In genomic region chr1:54993581-54993980, GRCm38 (mm10) we compare ENCODE assay signal across 31 mouse cellular contexts. TPM values are rescaled to one million over a fixed set of nuclear protein-coding genes. Genes with fewer than 3 reads are reported as not detected.
DNase-seq lines count a peak whose midpoint lies in the region; ATAC-seq lines count a peak whose summit lies in the region.
"Had no signal": no experiment of that assay in that cellular context is flagged by ENCODE, and none has a peak within 500 bp of the region (broad histone marks: within the 10 kb centered on the region; RNA-seq: fewer than 3 reads in every experiment).

No protein-coding gene starts in this region.

- no peaks in the 10 kb centered on the region for H3K4me1 ChIP-seq in midbrain, embryonic 14.5 days (ENCODE audit: control insufficient read depth, insufficient read depth, low read length)
- H3K4me1 ChIP-seq: embryonic facial prominence, embryonic 10.5 days; embryonic facial prominence, embryonic 15.5 days; forebrain, embryonic 13.5 days; hindbrain, embryonic 10.5 days; hindbrain, embryonic 15.5 days; limb, embryonic 12.5 days; liver, embryonic 12.5 days; midbrain, embryonic 12.5 days; neural tube, embryonic 13.5 days had no signal

- H3K27ac ChIP-seq in midbrain, embryonic 14.5 days (replicated peaks; ENCODE audit: low read depth, low read length), result no peak overlapping the region
- H3K27ac ChIP-seq: embryonic facial prominence, embryonic 10.5 days; embryonic facial prominence, embryonic 15.5 days; forebrain, embryonic 13.5 days; hindbrain, embryonic 10.5 days; hindbrain, embryonic 15.5 days; left cerebral cortex, adult 2 months; limb, embryonic 12.5 days; liver, embryonic 12.5 days; midbrain, embryonic 12.5 days; neural tube, embryonic 13.5 days had no signal

- H3K4me2 ChIP-seq in midbrain, embryonic 14.5 days (ENCODE audit: low read length), result no peak overlapping the region
- H3K4me2 ChIP-seq: embryonic facial prominence, embryonic 15.5 days; forebrain, embryonic 13.5 days; hindbrain, embryonic 15.5 days; limb, embryonic 12.5 days; liver, embryonic 12.5 days; midbrain, embryonic 12.5 days; neural tube, embryonic 13.5 days had no signal

- peak; percentile 32 for DNase-seq in adrenal gland, postnatal 14 days
- no peak for DNase-seq in adrenal gland, adult 8-10 months
- DNase-seq in 3T3-L1 (ENCODE audit: low read depth, low spot score) (peak; percentile 32), MN1 (ENCODE audit: low spot score) (peak; percentile 58)
- DNase-seq in brain, adult 2 months (ENCODE audit: low read depth, low spot score), result peak; percentile 14
- DNase-seq in cerebellum, postnatal 10 days, result no peak
- DNase-seq in midbrain, embryonic 14.5 days, result no peak
- DNase-seq in frontal cortex, postnatal 25 days (ENCODE audit: low spot score in 2 of 2), result no peak
- DNase-seq: cerebellum, adult 11-12 months; cerebellum, postnatal 14 days; gastrocnemius, postnatal 36 days; heart, postnatal 14 days; kidney, adult 11 months; kidney, postnatal 14 days; layer of hippocampus, adult 9-11 months; liver, postnatal 0 days; lung, postnatal 4 days; right cerebral cortex, postnatal 4 days had no signal

- no peaks in the 10 kb centered on the region for H3K27me3 ChIP-seq in midbrain, embryonic 14.5 days (ENCODE audit: control insufficient read depth, insufficient read depth, low read length)
- H3K27me3 ChIP-seq: CH12.LX; embryonic facial prominence, embryonic 15.5 days; forebrain, embryonic 13.5 days; hindbrain, embryonic 15.5 days; limb, embryonic 12.5 days; liver, embryonic 12.5 days; megakaryocyte, embryonic 14.5 days; midbrain, embryonic 12.5 days; neural tube, embryonic 13.5 days had no signal

- no peaks in the 10 kb centered on the region for H3K9me3 ChIP-seq in midbrain, embryonic 14.5 days (ENCODE audit: control insufficient read depth, low read length)
- H3K9me3 ChIP-seq: embryonic facial prominence, embryonic 10.5 days; embryonic facial prominence, embryonic 15.5 days; forebrain, embryonic 13.5 days; hindbrain, embryonic 10.5 days; hindbrain, embryonic 15.5 days; limb, embryonic 12.5 days; liver, embryonic 12.5 days; megakaryocyte, embryonic 14.5 days; midbrain, embryonic 12.5 days; neural tube, embryonic 13.5 days had no signal

- 93% methylated on average over 5 of the region's 5 CpGs for WGBS in midbrain, embryonic 14.5 days

- no peak overlapping the region for H3K4me3 ChIP-seq in midbrain, embryonic 14.5 days (replicated peaks; ENCODE audit: low read depth, low read length)
- H3K4me3 ChIP-seq: embryonic facial prominence, embryonic 10.5 days; embryonic facial prominence, embryonic 15.5 days; forebrain, embryonic 13.5 days; hindbrain, embryonic 10.5 days; hindbrain, embryonic 15.5 days; left cerebral cortex, adult 2 months; limb, embryonic 12.5 days; liver, embryonic 12.5 days; megakaryocyte, embryonic 14.5 days; midbrain, embryonic 12.5 days; neural tube, embryonic 13.5 days had no signal

- peaks cover 90% of the 10 kb centered on the region for H3K36me3 ChIP-seq in midbrain, embryonic 14.5 days (ENCODE audit: control insufficient read depth, insufficient read depth, low read length)

- no peak overlapping the region for H3K9ac ChIP-seq in midbrain, embryonic 14.5 days (replicated peaks; ENCODE audit: low read length)
- H3K9ac ChIP-seq: embryonic facial prominence, embryonic 15.5 days; forebrain, embryonic 13.5 days; hindbrain, embryonic 15.5 days; limb, embryonic 12.5 days; liver, embryonic 12.5 days; liver, postnatal 0 days; midbrain, embryonic 12.5 days; neural tube, embryonic 13.5 days had no signal

- ATAC-seq in midbrain, embryonic 14.5 days (ENCODE audit: low FRiP score, low TSS enrichment), result no peak
- ATAC-seq: forebrain, embryonic 13.5 days; inflammation-experienced regulatory T-cells, adult 6 months; liver, embryonic 12.5 days; liver, postnatal 0 days had no signal

RNA-seq across cellular contexts. Expression of gene Sf3b1, which starts 33.7 kb away (rescaled TPM):
- 124 and 145 TPM in 2 replicates for total RNA-seq in adrenal gland, postnatal 14 days (2021)
- total RNA-seq in adrenal gland, adult 8-10 months (2022), result 100 to 1,000 TPM; 120 to 217 (median 165) TPM
- polyA plus RNA-seq in midbrain, embryonic 14.5 days (2014; fragmentation: Nextera tagmentation; extraction: Ambion mirVana), result 339 and 395 TPM in 2 replicates

RNA-seq across cellular contexts. Expression of gene Coq10b, which starts 59.0 kb away (rescaled TPM):
- 63.1 and 105 TPM in 2 replicates for total RNA-seq in adrenal gland, postnatal 14 days (2021)
- 100 to 1,000 TPM; 100 to 138 (median 107) TPM for total RNA-seq in adrenal gland, adult 8-10 months (2022)
- polyA plus RNA-seq in midbrain, embryonic 14.5 days (2014; fragmentation: Nextera tagmentation; extraction: Ambion mirVana), result 38.7 and 41.4 TPM in 2 replicates

Comparison
In these comparisons a context has a peak if more than half of its experiments do, and no peak if none do; other contexts are left out.
1. DNase-seq: peak in adrenal gland, postnatal 14 days (single experiment), 3T3-L1 (single experiment), MN1 (single experiment) and brain, adult 2 months (single experiment); none in adrenal gland, adult 8-10 months (single experiment), cerebellum, postnatal 10 days (0 of 2), midbrain, embryonic 14.5 days (single experiment) and frontal cortex, postnatal 25 days (0 of 2).